Mouse (Mus musculus) CH12.LX (cell line): ENCODE data around the gene Tbx10.
"Not testable (repeated sequence)": the region's sequence is repeated elsewhere in the genome, so short reads cannot be mapped to it uniquely, and the experiment has no call there.

ENCODE experiments used
- CHD1 ChIP-seq: IDR thresholded peaks from 2 replicates; pipeline ENCODE4 v1.6.1; 2012; ENCODE audit warnings: low read depth, low read length, improper control_type of control experiment, inconsistent platforms
- CHD2 ChIP-seq: IDR thresholded peaks from 2 replicates; pipeline ENCODE4 v1.6.1; 2011; ENCODE audit warnings: low read length, improper control_type of control experiment
- EP300 ChIP-seq: IDR thresholded peaks from 2 replicates; pipeline ENCODE4 v1.6.1; 2011; ENCODE audit warnings: low read length, improper control_type of control experiment
- MAX ChIP-seq: IDR thresholded peaks from 2 replicates; pipeline ENCODE4 v1.6.1; 2011; ENCODE audit warnings: low read length, improper control_type of control experiment
- ZC3H11A ChIP-seq: IDR thresholded peaks from 2 replicates; pipeline ENCODE4 v1.6.1; 2012; ENCODE audit warnings: low read depth, mild to moderate bottlenecking, inconsistent platforms, low read length, improper control_type of control experiment

GRCm38 (mm10) chr19:4049069-4049468 lies 56.5 kb downstream of the Tbx10 start:
- TF ChIP-seq ZC3H11A, EP300, CHD1, MAX, CHD2: not testable (repeated sequence)
